Mouse (Mus musculus): Measurements from ENCODE around the gene Wdr17.

The Wdr17 gene

DNA sequence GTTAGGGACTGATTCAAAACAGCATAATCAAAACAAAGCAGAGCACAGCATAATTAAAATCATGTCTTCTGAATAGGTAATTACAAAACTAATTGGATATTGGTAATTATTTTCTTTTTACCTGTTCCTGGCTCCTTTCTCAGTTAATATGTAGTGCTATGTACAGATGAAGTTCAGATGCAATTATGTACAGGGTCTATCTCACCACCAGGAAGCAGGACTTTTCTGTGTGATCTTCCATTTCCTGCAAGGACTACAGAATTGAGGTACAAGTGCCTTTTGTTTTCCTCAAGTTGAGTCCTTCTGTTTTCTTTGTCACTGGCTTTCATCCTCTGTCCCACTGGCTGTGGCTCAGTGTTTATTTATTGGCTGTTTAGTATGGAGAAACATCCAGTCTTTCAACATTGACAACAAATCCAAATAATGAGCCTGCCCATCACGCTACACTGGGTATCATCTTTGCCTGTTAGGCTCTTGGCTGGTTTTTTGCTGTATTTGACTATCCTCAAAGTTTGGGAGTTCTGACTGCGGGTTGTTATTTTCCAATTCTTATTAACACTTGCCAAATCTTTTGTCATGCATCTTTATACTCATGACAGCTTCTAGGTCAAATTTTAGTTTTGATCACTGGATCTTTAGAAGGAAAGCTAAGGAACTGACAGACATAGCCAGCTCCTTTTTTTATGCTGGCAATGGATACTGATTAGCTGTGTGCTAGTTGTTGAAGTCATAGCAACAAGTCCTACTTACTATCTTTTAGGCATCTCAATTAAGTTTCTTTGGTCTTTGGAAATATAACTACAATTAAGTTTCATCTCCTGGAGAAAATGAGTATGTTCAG, 94.9 kb downstream of the Wdr17 start:
- DNase-seq (ENCODE audit: low read depth, low spot score): no peak

DNA sequence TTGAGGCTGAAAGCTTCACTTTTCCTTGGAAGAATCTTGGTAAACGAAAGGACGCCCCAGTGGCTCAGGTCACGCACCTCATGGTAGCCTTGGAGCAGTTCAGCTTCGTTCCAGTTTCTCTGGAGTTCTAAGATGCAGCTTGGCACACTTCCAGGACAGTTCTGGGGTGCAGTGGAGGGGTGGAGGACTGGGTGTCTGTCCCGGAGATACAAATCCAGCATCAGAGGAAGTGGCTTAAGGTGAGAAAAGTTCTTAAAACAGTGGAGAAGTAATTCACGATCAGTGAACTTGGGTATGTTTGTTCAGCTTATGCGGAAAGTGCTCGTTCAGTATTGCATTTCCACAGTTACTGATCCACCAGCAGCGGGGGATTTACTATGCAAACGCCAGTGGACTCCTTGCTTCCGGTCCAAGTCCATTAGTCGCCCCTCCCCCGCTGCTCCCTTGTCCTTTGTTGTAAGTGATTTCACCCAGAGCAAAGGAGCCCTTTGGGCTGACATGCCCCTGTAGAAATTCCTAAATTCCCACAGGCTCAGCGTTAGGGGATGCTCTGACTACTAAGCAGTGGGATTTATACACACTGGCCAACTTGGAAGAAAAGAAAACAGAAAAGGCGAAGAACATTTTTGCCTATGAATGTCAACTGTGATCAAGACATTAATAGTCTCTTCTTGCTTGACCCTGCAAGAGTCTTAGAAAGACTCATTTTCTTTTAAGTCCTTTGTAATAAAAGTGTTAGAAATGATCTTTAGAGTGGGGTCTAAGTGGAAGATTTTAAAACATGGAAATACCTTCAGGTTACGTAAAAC, 106.6 kb downstream of the Wdr17 start:
- no peak for DNase-seq (ENCODE audit: low read depth, low spot score)

DNA sequence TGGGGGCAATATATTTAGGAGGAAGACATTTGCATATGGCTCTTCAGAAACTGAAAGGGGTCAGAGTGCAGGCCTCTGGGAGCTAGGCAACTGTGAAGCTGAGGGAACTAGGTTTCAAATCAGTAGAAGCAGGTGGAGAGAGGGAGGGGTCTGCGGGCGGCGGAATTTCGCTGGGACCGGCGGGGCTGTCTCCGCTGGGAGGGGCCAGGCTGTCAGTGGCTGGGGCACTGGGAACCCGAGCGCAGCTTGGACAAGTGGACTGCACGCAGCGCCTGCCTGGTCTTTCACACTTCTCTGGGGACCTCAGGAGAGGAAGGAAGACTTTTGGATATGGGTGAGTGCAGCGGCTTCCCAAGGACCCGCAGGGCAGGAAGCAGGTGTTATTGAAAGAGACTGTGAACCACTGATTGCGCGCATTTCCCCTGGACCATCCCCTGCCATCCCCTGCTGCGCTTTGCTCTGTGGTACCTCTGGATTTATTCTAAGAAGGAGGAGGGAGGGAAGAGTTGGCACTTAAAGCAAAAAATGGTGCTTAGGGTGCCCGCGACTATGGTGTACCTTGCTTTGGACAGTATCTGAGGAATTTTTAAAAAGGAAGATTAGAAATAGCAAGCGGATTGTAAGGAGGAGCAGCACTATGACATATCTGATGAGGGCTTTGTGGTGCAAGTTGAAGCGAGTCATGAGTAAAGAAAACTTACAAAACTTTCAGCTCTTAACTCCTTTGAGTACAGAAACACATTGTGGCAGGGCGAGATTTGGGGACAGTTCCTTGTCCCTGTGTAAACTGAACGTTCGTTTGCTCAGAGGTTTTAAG, 107.5 kb downstream of the Wdr17 start:
- no peak for DNase-seq (ENCODE audit: low read depth, low spot score)

DNA sequence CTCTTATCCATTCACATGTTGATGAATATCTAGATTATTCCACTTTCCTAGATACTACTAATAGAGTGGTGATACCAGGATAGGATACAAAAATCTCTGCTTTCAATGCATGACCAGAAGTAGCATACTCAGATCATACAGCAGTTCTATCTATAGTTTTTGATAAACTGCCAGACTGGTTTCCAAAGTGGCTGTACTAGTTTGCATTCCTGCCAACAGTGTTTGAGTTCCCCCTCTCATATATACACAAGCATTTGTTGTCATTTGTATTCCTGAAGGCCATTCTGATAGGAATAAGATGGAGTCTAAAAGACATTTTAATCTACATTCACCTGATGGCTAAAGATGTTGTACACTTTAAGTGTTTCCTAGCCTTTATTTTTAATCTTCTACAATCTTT, 110.0 kb downstream of the Wdr17 start:
- DNase-seq (ENCODE audit: low read depth, low spot score): no peak

DNA sequence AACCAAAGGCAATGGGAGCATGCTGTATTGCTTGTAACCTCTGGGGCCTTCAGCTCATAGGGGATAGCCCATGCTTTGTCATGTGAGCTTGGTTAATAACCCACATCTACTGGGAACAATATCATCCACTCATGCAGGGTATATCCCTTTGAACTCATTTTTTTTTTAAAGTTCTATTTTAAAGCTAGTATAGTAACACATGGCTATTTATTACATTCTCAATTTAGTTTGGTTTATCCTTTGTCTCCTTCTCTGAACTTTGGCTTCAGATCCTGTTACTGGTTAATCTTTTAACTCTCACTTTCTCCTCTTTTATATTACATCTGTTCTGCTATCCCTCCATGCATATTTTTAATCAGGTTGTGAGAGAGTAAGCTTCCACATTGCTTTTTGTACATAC, 110.7 kb downstream of the Wdr17 start:
- DNase-seq (ENCODE audit: low read depth, low spot score): no peak

DNA sequence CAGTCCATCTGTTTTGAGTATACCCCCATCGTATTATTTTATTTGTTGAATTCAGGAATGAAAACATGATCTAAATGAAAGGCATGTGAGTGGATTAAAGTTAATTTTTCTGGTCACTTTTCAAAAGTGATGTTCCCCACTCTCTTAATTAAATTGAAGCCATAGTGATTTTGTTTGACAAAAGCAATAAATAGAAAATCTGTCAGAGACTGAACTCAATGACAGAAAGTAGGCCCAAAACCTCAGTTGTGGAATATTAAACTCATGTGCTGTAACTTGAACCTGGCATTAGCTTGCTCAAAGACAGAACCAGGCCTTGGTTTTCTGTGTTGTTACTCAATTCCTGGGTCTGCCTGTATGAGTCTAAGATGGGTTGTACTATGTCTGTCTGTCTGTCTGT, 129.3 kb downstream of the Wdr17 start:
- no peak for DNase-seq (ENCODE audit: low read depth, low spot score)

DNA sequence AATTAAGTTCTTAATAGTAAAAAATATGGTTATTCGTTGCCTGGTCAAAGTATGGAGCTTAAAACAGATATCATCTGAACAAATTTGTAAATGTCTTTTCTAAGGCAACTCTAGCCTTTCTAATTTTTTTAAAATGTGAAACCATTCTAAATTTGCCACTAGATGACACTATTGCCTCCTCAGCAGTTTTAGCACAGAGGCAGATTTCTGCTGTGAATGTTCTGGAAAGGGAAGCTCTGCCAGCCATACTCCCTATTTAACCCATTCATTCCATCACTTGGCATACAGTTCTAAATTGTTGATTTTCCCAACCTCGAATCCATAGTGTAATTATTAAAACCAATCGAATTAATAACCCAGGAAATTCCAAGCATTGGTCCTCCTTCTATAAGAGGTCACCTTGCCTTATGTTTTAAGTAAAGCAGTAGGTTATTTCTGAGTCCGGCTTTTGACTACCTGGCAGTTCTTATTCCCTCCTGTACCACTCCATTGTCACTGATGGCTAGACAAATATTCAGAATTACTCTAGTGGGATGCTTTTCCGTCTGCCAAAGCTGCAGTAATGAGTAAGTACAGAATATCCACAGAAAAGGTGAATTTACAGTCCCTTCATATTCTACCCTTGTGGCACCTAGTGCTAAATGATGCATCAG, 150.2 kb downstream of the Wdr17 start:
- no peak for DNase-seq (ENCODE audit: low read depth, low spot score)

DNA sequence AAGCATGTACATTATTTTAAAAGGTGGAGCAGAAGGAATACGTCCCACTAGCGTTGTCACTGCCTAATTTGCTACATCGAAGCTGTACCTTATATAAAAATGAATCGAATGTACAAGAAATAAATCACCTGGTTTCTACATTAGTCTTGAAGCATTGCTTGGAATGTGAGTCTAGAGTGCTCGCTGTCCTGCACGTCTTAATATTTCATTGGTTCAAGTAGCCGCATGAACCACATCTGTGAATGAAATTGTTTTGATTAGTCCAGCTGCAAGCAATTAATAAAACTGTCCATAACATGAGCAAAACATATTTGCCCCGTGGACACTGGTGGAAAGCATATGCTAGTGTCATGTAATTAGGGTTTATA, 162.3 kb downstream of the Wdr17 start:
- no peak for DNase-seq (ENCODE audit: low read depth, low spot score)

DNA sequence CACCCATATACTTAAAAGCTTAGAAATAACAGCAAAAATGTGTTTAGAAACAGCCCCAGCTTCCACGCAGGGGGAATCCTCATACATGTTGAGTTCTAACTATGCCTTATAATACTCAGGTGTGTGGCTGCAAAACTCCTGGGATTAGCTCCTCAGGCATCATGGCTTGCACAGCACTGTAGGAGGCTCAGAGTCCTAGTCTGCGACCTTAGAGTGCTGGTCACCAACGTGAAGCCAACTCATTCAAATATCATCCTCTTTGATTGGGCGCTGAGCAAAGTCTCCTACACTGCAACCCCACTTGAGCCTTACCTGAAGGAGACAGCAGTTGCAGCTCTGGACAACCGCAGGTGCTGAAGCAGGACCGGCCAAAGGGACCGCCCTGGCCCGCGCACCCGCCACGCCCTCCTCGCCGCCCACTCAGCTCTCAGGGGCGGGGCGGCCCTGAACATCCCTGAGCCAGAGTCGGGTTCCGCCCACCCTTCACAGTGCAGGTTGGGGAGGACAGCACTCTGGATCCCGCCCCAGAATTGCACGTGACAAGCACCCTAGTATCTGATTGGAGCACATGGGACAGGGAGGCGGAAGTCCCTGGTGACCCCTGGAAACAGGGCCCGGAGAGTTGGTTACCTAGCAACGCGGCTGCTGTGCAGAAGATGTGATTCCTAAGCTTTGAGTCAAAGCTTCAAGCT, 162.9 kb downstream of the Wdr17 start:
- peak; percentile 93 for DNase-seq (ENCODE audit: low read depth, low spot score)

DNA sequence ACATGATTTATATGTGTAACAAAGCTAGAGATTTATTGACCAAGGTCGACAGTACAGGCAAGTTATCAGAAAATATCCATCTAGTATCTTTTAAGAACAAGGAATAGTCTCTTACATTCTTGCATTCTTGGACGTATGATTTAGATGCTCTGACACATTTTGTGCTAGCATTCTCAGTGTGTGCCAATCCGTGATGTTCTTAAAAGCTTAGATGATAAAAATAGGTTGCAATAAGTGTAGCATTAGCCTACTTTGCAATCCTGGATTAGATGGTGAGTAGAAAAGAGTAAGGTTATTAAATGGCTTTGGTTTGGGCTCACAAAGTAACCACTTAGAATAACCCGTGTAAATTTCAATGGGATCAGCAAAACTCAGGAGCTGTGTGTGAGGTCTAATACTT, 168.5 kb downstream of the Wdr17 start:
- no peak for DNase-seq (ENCODE audit: low read depth, low spot score)

DNA sequence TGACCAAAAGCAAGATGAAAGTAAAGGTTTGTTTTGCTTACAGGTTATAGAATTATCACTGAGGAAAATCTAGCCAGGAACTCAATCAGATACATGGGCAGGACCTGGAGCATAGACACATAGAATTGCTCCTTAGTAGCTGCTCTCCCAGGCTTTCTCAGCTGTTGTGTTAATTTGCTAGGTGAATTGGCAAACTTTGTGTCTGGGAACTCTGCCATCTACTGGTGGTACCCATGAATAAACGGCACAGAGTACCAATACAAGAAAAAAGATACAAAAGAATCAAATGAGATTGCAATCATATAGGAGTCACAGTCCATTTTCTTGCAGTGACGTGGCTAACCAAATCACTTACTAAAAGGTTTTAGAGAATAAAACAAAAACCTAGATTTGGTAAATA, 181.2 kb downstream of the Wdr17 start:
- DNase-seq (ENCODE audit: low read depth, low spot score): no peak

DNA sequence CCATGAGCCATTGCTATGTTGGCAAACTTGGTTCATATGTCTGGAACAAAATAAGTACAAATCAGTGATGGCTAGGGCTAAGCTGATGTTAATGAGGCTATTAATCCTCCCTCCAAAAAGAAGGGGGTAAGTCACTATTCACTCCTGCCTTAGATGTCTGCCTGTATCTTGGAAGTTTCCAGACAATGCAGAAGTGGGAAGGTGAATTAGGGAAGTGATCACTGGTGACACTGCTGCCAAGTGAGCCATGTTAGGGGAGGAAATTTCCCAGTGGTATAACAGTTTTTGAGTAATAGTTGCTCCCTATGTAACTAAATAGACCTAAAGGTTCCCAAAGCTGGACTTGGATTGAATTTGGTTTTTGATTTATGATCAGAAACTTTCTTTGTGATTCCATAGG, 215.2 kb downstream of the Wdr17 start:
- DNase-seq (ENCODE audit: low read depth, low spot score): no peak

DNA sequence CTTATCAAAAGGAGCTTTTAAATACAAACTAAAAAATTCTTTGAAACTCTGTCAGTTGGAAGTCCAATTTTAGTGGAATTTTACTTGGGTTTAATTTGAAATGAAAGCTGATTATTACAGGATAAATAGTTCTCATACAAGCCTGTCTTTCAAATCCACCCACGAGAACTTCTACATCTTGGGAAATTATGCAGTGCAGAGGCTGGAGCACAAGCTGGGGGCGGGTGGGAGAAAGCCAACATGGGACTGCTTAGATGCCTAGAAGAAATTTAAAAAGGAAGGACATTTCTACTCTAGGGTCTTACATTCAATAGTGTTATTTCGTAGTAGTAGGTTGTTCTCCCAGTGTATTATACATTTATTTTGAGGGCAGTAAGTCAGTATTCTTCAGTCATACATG, 219.2 kb downstream of the Wdr17 start:
- DNase-seq (ENCODE audit: low read depth, low spot score): no peak

DNA sequence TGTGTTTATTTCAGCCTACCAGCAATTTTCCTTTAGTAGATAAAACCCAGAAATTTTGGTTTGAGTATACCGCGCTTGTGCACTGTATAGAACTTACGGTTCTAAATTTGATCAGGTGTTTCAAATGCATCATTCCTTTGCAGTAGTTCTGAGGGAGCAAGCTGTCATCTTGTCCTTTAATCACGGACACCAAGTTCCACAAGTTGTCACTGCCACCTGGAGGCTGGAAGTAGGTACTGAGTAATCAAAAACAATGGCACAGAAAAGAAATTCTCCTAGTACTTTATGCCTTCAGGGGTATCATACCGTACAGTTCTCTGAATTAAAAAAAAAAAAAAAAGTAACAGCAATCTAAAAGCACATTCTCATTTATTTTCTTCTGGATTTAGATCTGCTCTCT, 226.3 kb downstream of the Wdr17 start:
- no peak for DNase-seq (ENCODE audit: low read depth, low spot score)

DNA sequence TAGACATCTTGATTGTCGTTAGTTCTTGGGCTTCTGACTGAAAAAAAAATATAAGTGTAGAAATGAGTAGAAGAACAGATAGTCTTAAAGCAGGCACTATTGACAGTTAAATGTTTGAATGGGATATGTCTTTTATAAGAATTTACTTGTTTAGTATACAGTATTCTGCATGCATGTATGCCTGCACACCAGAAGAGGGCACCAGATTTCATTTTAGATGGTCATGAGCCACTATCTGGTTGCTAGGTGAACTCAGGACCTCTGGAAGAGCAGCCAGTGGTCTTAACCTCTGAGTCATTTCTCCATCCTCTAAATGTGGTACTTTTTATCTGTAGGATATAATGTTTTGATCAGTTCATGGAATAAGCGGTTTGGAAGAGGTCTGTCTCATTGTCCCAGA, 227.3 kb downstream of the Wdr17 start:
- DNase-seq (ENCODE audit: low read depth, low spot score): no peak

DNA sequence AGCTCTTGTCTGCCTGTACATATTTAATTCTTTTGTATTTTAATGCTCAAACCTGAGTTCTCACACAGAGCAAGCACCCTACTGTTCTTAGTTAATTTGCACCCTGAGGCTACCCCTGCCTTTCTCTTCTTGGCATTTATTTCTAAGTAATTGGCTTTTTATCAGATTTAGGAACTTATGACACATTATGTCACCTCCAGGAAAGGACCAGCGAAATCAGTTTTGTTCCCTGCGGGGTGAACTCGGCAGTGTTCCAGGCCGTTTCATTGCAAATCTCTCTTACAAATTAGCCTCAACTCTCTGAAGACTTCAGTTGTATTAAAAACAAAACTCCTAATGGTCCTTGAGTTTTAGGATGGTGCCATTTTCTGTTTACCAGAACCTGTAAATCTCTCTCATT, 248.3 kb downstream of the Wdr17 start:
- DNase-seq (ENCODE audit: low read depth, low spot score): no peak

DNA sequence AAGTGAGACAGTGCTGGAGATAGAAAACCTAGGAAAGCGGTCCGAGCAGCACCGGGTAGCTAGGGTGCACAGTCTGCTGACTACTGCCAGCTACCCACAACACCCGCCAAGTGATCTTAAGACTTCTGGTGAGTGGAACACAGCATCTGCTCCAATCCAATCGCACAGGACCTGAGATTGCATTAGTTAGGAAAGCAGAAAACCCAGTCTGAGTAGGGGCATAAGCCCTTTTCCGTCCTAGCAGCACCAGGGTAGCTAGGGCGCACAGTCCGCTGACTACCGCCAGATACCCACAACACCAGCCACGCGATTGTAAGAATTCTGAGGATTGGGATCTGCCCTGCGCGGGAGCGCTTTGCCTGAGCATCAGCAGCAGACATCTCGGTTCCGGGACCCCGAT, 270.3 kb downstream of the Wdr17 start:
- DNase-seq (ENCODE audit: low read depth, low spot score): peak; percentile 16

DNA sequence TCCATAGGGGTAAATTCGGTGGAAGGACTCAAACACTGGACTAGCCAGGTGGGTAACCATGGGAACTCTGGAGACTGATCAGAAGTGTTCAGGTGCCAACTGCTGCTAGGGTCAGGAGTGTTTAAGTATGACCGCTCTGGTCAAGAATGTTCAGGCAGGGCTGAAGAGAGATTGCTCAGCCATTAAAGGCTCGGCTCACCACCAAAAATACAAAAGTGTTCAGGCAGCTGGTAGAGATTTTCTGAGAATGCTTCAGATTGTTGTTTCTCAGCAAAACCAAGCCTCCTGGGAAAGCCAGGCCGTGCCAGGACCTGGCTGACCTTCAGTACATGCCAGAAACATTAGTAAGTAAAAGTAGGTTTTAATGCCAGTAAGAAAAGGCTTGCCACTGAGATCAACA, 276.7 kb downstream of the Wdr17 start:
- DNase-seq (ENCODE audit: low read depth, low spot score): no peak

DNA sequence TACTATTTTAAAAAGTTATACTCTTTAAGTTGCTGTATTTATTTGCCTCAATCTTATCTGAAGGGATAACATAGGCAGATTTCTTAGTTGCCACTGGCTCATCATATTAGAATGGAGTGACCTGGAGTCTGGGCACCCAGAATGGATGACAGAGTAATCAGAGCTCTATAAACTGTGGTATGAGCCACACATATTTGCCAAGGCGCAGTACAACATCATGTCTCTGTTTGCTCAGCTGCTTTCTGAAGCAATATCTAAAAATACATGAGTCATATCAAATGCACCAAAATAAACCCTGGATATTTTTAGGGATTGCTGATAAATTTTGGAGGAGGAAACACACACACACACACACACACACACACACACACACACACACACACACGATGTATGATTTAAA, 277.6 kb downstream of the Wdr17 start:
- no peak for DNase-seq (ENCODE audit: low read depth, low spot score)

DNA sequence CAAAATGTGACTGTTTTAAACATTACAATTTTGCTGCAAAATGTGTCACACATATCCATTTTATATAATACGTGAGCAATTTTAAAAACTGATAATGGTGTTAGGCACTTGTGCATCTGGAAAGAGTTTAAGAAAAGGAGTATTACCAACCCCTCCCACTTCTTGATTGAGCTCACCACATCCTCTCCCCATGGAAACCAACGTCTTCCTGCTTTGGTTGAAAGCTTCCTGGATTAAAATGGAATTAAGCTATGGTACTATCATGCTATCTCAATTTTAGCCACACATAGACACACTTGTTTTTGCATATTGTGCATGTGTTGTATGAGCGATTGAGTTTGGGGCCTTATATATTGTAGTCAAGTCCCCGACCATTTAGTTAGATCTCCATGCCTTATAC, 283.5 kb downstream of the Wdr17 start:
- DNase-seq (ENCODE audit: low read depth, low spot score): no peak

DNA sequence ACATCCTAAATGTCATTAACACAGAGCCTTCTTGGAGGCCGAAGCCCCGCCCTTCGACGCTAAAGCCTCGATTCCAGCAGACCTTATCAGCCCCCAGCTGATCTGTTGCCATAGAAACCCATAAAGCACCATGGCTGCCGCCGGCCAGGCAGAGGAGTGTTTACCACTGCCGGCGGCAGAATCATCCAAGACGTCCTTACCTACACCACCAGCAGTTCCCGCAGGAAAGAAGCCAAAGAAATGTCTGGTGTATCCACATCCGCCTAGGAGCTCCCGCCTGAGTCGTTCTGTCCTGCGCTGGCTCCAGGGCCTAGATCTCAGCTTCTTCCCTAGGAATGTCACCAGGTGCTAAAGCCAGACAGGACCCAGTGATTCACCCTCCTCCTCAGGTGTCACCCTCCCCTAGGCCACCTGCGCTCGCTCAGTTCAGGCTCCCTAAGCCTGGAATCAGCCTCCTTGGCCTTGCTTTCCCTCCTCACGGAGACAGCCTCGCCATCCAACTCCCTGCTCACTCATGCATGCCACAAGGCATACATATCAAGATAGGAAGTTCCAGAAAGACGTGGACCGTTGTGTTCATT, 286.2 kb downstream of the Wdr17 start, which contains the start of gene Spata4:
TSS of gene Spata4 (plus strand) at position 111 of the 581 bp plus-strand sequence.
- peak; percentile 59 for DNase-seq (ENCODE audit: low read depth, low spot score)
